Mouse (Mus musculus) mesoderm, embryonic 11.5 days (tissue): ENCODE measurements around the gene Pigo.
A peak's percentile ranks its signal among the peaks of the same experiment; 100 is the strongest.
"Not testable (repeated sequence)": the region's sequence is repeated elsewhere in the genome, so short reads cannot be mapped to it uniquely, and the experiment has no call there.

Experiments used
- DNase-seq: peaks from one replicate; pipeline ENCODE4 v3.0.0-alpha.2; 2012; ENCODE audit warnings: low read depth, low spot score

The Pigo gene

GRCm38 (mm10) chr4:43002756-43003439, 22.7 kb downstream of the Pigo start:
- no peak for DNase-seq

- DNase-seq: no peak
Observed at GRCm38 (mm10) chr4:43001272-43001671, 24.3 kb downstream of the Pigo start.

GRCm38 (mm10) chr4:43000141-43000986, 25.3 kb downstream of the Pigo start, which contains the start of gene Vcp:
Gene Vcp, minus strand, starts transcription at chr4:43000507.
- peak; percentile 99 for DNase-seq

GRCm38 (mm10) chr4:42999451-43000140, 26.0 kb downstream of the Pigo start:
- DNase-seq: peak; percentile 78

- no peak for DNase-seq
Observed at GRCm38 (mm10) chr4:42998022-42998421, 27.6 kb downstream of the Pigo start.

- DNase-seq: no peak
Observed at GRCm38 (mm10) chr4:42988296-42988695, 37.3 kb downstream of the Pigo start.

- DNase-seq: not testable (repeated sequence)
Observed at GRCm38 (mm10) chr4:42980467-42980866, 45.2 kb downstream of the Pigo start.

- no peak for DNase-seq
Observed at GRCm38 (mm10) chr4:42978062-42978461, 47.6 kb downstream of the Pigo start.

- no peak for DNase-seq
Observed at GRCm38 (mm10) chr4:42973868-42974267, 51.8 kb downstream of the Pigo start.

- DNase-seq: no peak
Observed at GRCm38 (mm10) chr4:42972952-42973351, 52.7 kb downstream of the Pigo start.

- DNase-seq: no peak
Observed at GRCm38 (mm10) chr4:42969304-42969703, 56.3 kb downstream of the Pigo start, which contains the start of gene 1700022I11Rik. Gene 1700022I11Rik, plus strand, starts transcription at chr4:42969604.
